Mouse (Mus musculus) limb, embryonic 11.5 days (tissue): Measurements from ENCODE around the gene Slc16a5. TPM values are rescaled to one million over a fixed set of nuclear protein-coding genes. Genes with fewer than 3 reads are reported as not detected.
"Not testable (repeated sequence)": the region's sequence is repeated elsewhere in the genome, so short reads cannot be mapped to it uniquely, and the experiment has no call there.

ENCODE experiments used
- ATAC-seq: fragments of 200-750 bp; cut with Nextera tagmentation; 2 replicates; pipeline ENCODE4 v1.8.0; 2017; ENCODE audit warnings: low read depth; ENCODE audit not compliant: insufficient number of reproducible peaks, low FRiP score, low TSS enrichment
- DNase-seq: peaks from one replicate; pipeline ENCODE4 v3.0.0-alpha.2; 2015; ENCODE audit warnings: low spot score
- H3K27ac ChIP-seq: fragments of 300-500 bp; sonication (generic); replicated peaks from 2 replicates; pipeline ENCODE4 v1.5.1; 2014; ENCODE audit warnings: low read depth, mild to moderate bottlenecking, low read length
- H3K27me3 ChIP-seq: fragments of 300-500 bp; sonication (generic); 2 replicates; pipeline ENCODE4 v1.6.1; 2014; ENCODE audit warnings: mild to moderate bottlenecking, low read length, mixed read lengths; ENCODE audit not compliant: control insufficient read depth, insufficient read depth
- H3K36me3 ChIP-seq: fragments of 300-500 bp; sonication (generic); 2 replicates; pipeline ENCODE4 v1.6.1; 2014; ENCODE audit warnings: mild to moderate bottlenecking, low read length, moderate library complexity, mixed read lengths; ENCODE audit not compliant: control insufficient read depth, insufficient read depth
- H3K4me1 ChIP-seq: fragments of 300-500 bp; sonication (generic); 2 replicates; pipeline ENCODE4 v1.6.1; 2014; ENCODE audit warnings: low read length, mixed read lengths; ENCODE audit not compliant: control insufficient read depth, insufficient read depth
- H3K4me2 ChIP-seq: fragments of 300-500 bp; sonication (generic); 2 replicates; pipeline ENCODE4 v1.6.1; 2014; ENCODE audit warnings: low read depth, mild to moderate bottlenecking, moderate library complexity; ENCODE audit not compliant: severe bottlenecking
- H3K4me3 ChIP-seq: fragments of 300-500 bp; sonication (generic); 2 replicates; pipeline ENCODE4 v1.5.1; 2014; ENCODE audit warnings: low read depth, low read length
- H3K9ac ChIP-seq: fragments of 300-500 bp; sonication (generic); 2 replicates; pipeline ENCODE4 v1.6.1; 2014; ENCODE audit warnings: mild to moderate bottlenecking, low read length
- H3K9me3 ChIP-seq: fragments of 300-500 bp; sonication (generic); 2 replicates; pipeline ENCODE4 v1.6.1; 2016; ENCODE audit warnings: low read length; ENCODE audit not compliant: control insufficient read depth
- WGBS: fragments of 180-500 bp; shearing (Covaris S2); extraction: QIAGEN DNeasy Blood & Tissue Kit; methylation state at CpG from one replicate; pipeline ENCODE4 v1.1.7; 2014; 5-methylcytosine and 5-hydroxymethylcytosine counted together
- polyA plus RNA-seq: library from polyadenylated mRNA; unstranded; fragments of >200 nt; fragmentation: Nextera tagmentation; extraction: Ambion mirVana; gene quantifications from 2 replicates; pipeline ENCODE4 v1.2.1, GENCODE M21; 2014

The Slc16a5 gene
- polyA plus RNA-seq, 1 experiment from 2014 or later: 0.09 TPM

- not testable (repeated sequence) for H3K9me3 ChIP-seq, H3K36me3 ChIP-seq, H3K9ac ChIP-seq, DNase-seq, ATAC-seq, H3K27me3 ChIP-seq, H3K4me3 ChIP-seq, H3K27ac ChIP-seq, H3K4me2 ChIP-seq, H3K4me1 ChIP-seq
- WGBS: 86% methylated on average over 7 of the region's 7 CpGs
These were observed 15.1 kb downstream of the Slc16a5 start for GRCm38 (mm10) chr11:115477388-115477787.

GRCm38 (mm10) chr11:115478296-115478938, 16.1 kb downstream of the Slc16a5 start:
- H3K4me1 ChIP-seq: peaks cover 7% of the 10 kb centered on the region
- H3K27ac ChIP-seq: no peak overlapping the region
- H3K27me3 ChIP-seq: no peaks in the 10 kb centered on the region
- 84% methylated on average over 9 of the region's 9 CpGs for WGBS
- no peak overlapping the region for H3K9ac ChIP-seq
- H3K4me2 ChIP-seq: no peak overlapping the region
- no peak overlapping the region for H3K4me3 ChIP-seq
- no peaks in the 10 kb centered on the region; the same call in none of the 2 replicates for H3K36me3 ChIP-seq
- DNase-seq (no peak), ATAC-seq (no peak)
- no peaks in the 10 kb centered on the region for H3K9me3 ChIP-seq

GRCm38 (mm10) chr11:115481553-115482259, 19.4 kb downstream of the Slc16a5 start:
- no peak overlapping the region for H3K4me2 ChIP-seq
- no peaks in the 10 kb centered on the region for H3K9me3 ChIP-seq
- no peak overlapping the region for H3K4me3 ChIP-seq
- H3K36me3 ChIP-seq: no peaks in the 10 kb centered on the region; the same call in none of the 2 replicates
- H3K27me3 ChIP-seq: no peaks in the 10 kb centered on the region
- DNase-seq (no peak), ATAC-seq (no peak)
- H3K27ac ChIP-seq: no peak overlapping the region
- 81% methylated on average over 6 of the region's 6 CpGs for WGBS
- H3K9ac ChIP-seq: no peak overlapping the region
- H3K4me1 ChIP-seq: no peaks in the 10 kb centered on the region

GRCm38 (mm10) chr11:115483278-115483677, 21.0 kb downstream of the Slc16a5 start:
- ATAC-seq (no peak), DNase-seq (no peak)
- no peaks in the 10 kb centered on the region for H3K27me3 ChIP-seq
- no peak overlapping the region for H3K4me2 ChIP-seq
- H3K27ac ChIP-seq: no peak overlapping the region
- no peak overlapping the region for H3K4me3 ChIP-seq
- H3K36me3 ChIP-seq: no peaks in the 10 kb centered on the region; the same call in none of the 2 replicates
- WGBS: 74% methylated on average over 11 of the region's 11 CpGs
- no peaks in the 10 kb centered on the region for H3K4me1 ChIP-seq
- H3K9me3 ChIP-seq: no peaks in the 10 kb centered on the region
- no peak overlapping the region for H3K9ac ChIP-seq

- 21% methylated on average over 6 of the region's 6 CpGs for WGBS
- no peak overlapping the region for H3K4me2 ChIP-seq
- H3K4me3 ChIP-seq: no peak overlapping the region
- H3K9ac ChIP-seq: no peak overlapping the region
- DNase-seq (peak; percentile 89), ATAC-seq (no peak)
- H3K4me1 ChIP-seq: no peaks in the 10 kb centered on the region
- no peak overlapping the region for H3K27ac ChIP-seq
- H3K9me3 ChIP-seq: no peaks in the 10 kb centered on the region
- H3K36me3 ChIP-seq: no peaks in the 10 kb centered on the region; the same call in none of the 2 replicates
- no peaks in the 10 kb centered on the region for H3K27me3 ChIP-seq
These were observed 21.5 kb downstream of the Slc16a5 start for GRCm38 (mm10) chr11:115483726-115484125.

GRCm38 (mm10) chr11:115485155-115485554, 22.9 kb downstream of the Slc16a5 start:
- Histone ChIP-seq H3K4me1 (no peaks in the 10 kb centered on the region; the same call in 1 of the 2 replicates), H3K9ac (no peak overlapping the region), H3K4me3 (no peak overlapping the region), H3K4me2 (no peak overlapping the region), H3K27me3 (no peaks in the 10 kb centered on the region), H3K36me3 (no peaks in the 10 kb centered on the region; the same call in 1 of the 2 replicates), H3K27ac (no peak overlapping the region), H3K9me3 (no peaks in the 10 kb centered on the region)
- ATAC-seq (peak; percentile 49), DNase-seq (peak; percentile 53)
- WGBS: 60% methylated on average over 12 of the region's 12 CpGs

GRCm38 (mm10) chr11:115488551-115489104, 26.4 kb downstream of the Slc16a5 start:
- Histone ChIP-seq H3K36me3 (no peaks in the 10 kb centered on the region), H3K4me2 (no peak overlapping the region), H3K27ac (no peak overlapping the region), H3K9ac (no peak overlapping the region), H3K27me3 (no peaks in the 10 kb centered on the region), H3K4me3 (no peak overlapping the region), H3K9me3 (no peaks in the 10 kb centered on the region), H3K4me1 (peaks cover 6% of the 10 kb centered on the region)
- 88% methylated on average over 19 of the region's 19 CpGs for WGBS
- ATAC-seq: no peak
- no peak for DNase-seq

GRCm38 (mm10) chr11:115490441-115491355, 28.4 kb downstream of the Slc16a5 start:
- ATAC-seq (peak; percentile 65), DNase-seq (peak; percentile 35)
- 25% methylated on average over 25 of the region's 25 CpGs for WGBS

More at GRCm38 (mm10) chr11:115490441-115491355, 28.4 kb downstream of the Slc16a5 start:
- peak overlapping the region; percentile 77 for H3K9ac ChIP-seq
- no peaks in the 10 kb centered on the region for H3K9me3 ChIP-seq
- H3K27ac ChIP-seq: no peak overlapping the region
- H3K36me3 ChIP-seq: no peaks in the 10 kb centered on the region
- peaks cover 6% of the 10 kb centered on the region for H3K4me1 ChIP-seq
- H3K27me3 ChIP-seq: no peaks in the 10 kb centered on the region
- H3K4me2 ChIP-seq: peak overlapping the region; percentile 78
- H3K4me3 ChIP-seq: peak overlapping the region; percentile 65
